Mouse (Mus musculus) neutrophil, adult 5-6 weeks (primary cell): ENCODE measurements around the gene Rtn4ip1. TPM values are rescaled to one million over a fixed set of nuclear protein-coding genes. Genes with fewer than 3 reads are reported as not detected.

ENCODE experiments used
- ATAC-seq: fragments of 151-379, 151-347 bp; 2 replicates; pipeline ENCODE4 v1.8.0; 2017; ENCODE audit warnings: mild to moderate bottlenecking, moderate TSS enrichment; ENCODE audit not compliant: insufficient number of reproducible peaks, poor library complexity, low FRiP score, severe bottlenecking; ENCODE audit errors: extremely low read depth
- total RNA-seq: library from RNA; stranded (forward); fragments of 200-1000 nt; gene quantifications from 2 replicates; pipeline ENCODE4 v1.2.3, GENCODE M21; 2017

Gene Rtn4ip1
- total RNA-seq, 1 experiment from 2014 or later: 33.8 TPM

- ATAC-seq: peak; percentile 32; the same call in 1 of the 2 replicates
Observed at GRCm38 (mm10) chr10:43997276-43997675, 95.7 kb downstream of the Rtn4ip1 start.

DNA sequence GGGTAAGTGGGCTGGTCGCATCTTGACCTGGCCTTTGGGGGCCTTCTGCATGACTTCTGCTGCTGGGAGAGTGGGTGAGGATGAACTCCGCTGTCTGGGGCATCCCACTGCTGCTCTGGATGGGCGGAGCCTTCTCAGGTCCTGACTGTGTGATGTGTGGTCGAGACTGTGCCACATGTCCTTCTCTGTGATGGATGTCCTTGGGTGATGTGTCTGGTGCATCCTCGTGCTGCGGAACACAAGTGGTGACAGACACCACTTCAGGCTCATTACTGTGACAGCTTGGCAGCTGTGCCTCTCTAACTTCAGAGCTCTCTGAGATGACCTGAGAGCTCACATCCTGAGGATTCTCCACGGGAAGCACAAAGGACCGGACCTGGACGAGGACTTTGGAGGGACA is 96.4 kb downstream of the Rtn4ip1 start:
- ATAC-seq: no peak

GRCm38 (mm10) chr10:43998503-43999082 is 97.0 kb downstream of the Rtn4ip1 start:
- ATAC-seq: no peak

GRCm38 (mm10) chr10:44000156-44000865 is 98.7 kb downstream of the Rtn4ip1 start:
- ATAC-seq: no peak

DNA sequence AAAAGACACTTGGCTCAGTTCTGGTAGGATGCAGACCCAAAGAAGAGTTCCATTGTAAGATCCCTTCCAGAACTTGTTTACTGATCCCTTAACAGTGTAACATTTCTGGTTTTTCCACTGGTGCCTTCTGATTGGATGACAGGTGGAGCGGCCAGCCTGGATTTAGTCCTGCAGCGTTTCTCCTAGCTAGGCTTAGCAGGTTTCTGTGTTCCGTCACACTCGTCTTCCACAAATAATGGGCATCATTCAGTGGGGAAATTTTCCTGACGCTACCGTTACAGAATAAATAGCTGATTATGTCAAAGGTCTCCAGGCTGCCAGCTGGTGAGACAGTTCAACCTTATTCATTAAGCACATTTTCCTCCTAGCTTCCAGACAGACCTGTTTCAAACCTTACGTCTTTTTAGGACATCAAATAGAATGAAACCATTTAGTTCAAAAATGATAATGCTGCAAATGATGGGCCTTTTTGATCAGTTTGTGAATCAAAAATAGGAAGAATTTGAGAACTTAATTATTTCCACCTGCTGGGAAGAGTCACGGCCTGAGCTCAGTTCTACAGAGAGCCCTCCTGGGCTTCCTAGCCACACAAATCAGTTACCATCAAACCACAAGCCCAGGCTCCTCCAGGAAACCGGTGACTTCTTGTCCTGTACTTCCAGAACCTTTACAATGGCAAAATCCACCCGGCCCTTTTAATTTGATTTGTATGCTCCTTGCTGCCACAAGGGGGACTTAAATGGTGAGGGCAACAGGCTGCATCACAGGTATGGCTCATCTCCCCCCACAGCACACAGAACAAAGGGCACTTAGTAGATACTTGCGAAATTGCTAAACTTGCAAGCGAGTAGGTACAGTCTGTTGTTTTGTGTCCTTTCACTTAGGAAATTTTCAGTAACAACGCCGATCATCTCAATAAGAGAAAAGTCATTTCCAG is 100.7 kb downstream of the Rtn4ip1 start:
- peak; percentile 71 for ATAC-seq

GRCm38 (mm10) chr10:44002995-44003524 is 101.5 kb downstream of the Rtn4ip1 start:
- ATAC-seq: no peak

GRCm38 (mm10) chr10:44003551-44004151 is 102.0 kb downstream of the Rtn4ip1 start:
- peak; percentile 71 for ATAC-seq

DNA sequence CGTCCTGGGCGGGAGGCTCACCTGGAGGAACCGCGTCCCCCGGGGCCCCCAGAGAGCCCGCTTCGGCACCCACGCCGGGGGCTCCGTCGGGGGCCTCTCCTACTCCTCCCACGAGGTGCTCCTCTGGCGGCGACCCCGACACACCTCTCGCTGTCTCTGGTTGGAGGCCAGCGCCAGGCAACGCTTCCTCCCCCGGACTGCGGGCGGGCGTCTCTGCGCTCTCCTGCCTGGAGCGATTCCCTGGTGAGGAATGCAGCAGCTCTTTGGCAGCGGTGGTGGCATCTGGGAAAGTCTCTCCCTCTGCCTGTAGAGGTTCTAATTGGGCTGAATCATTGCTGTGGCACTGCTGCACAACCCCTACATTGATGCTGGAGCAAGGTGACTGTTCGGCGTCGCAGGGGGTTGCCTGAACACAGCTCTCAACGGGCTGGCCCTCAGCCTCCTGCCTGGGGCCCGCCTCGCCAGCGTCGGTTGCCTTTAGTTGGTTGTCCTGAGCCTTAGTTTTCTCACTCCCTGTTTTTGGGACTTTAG is 102.7 kb downstream of the Rtn4ip1 start:
- peak; percentile 10; the same call in 1 of the 2 replicates for ATAC-seq

- ATAC-seq: no peak
Observed at GRCm38 (mm10) chr10:44005677-44006641, 104.4 kb downstream of the Rtn4ip1 start.

Other genes starting within 250 kb of the Rtn4ip1 start
- 19.8 and 25.0 TPM in 2 replicates for gene Qrsl1, start 62 bp upstream of the Rtn4ip1 start, total RNA-seq
- gene Crybg1, start 247.0 kb downstream of the Rtn4ip1 start, total RNA-seq: 34.7 TPM in 2 replicates